In the genomic region with DNA sequence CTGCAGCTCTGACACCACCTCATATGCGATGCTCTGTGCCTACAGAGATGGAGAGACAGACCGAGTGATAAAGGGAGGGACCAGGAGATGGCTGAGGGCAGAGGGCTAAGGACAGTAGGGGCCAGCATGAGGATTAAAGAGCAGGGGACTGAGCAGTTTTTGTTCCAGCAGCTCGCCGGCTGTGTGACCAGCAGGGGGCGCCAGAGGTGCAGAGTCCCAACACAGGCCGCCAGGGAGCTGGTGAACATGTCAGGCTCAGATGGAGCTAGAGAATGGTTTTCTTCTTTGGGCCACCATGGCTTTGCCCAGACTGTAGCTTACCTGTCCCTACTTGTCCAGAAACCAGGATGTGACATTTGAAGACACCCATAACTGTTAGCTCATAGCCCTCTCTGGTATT, we compare ENCODE assay signal across 8 mouse cellular contexts. TPM values are rescaled to one million over a fixed set of nuclear protein-coding genes. Genes with fewer than 3 reads are reported as not detected.
DNase-seq lines count a peak whose midpoint lies in the region; ATAC-seq and TF ChIP-seq lines count a peak whose summit lies in the region.

No protein-coding gene starts in this region.

- ATAC-seq in forebrain, embryonic 15.5 days (replicated peaks): no peak
- no peak for ATAC-seq in forebrain, postnatal 0 days
- ATAC-seq in inflammation-experienced regulatory T-cells, adult 6 months: peak; percentile 19
- ATAC-seq in limb, embryonic 15.5 days (ENCODE audit: insufficient number of reproducible peaks, low FRiP score, low TSS enrichment, low read depth): no peak
- no peak for ATAC-seq in midbrain, postnatal 0 days (ENCODE audit: low FRiP score)

- H3K27me3 ChIP-seq in forebrain, embryonic 10.5 days (ENCODE audit: poor library complexity, severe bottlenecking): peaks cover 38% of the 10 kb centered on the region
- H3K27me3 ChIP-seq in forebrain, embryonic 15.5 days: no peaks in the 10 kb centered on the region
- no peaks in the 10 kb centered on the region for H3K27me3 ChIP-seq in forebrain, postnatal 0 days (ENCODE audit: insufficient read depth, low read length)
- H3K27me3 ChIP-seq in limb, embryonic 15.5 days: no peaks in the 10 kb centered on the region; the same call in 1 of the 2 replicates
- no peaks in the 10 kb centered on the region for H3K27me3 ChIP-seq in midbrain, postnatal 0 days (ENCODE audit: insufficient read depth, low read length)
- no peaks in the 10 kb centered on the region for H3K27me3 ChIP-seq in spleen, adult 2 months (ENCODE audit: control insufficient read depth, insufficient read depth, low read length)

- no peaks in the 10 kb centered on the region for H3K9me3 ChIP-seq in forebrain, embryonic 10.5 days
- H3K9me3 ChIP-seq in forebrain, embryonic 15.5 days: no peaks in the 10 kb centered on the region
- no peaks in the 10 kb centered on the region for H3K9me3 ChIP-seq in forebrain, postnatal 0 days (ENCODE audit: low read length)
- no peaks in the 10 kb centered on the region for H3K9me3 ChIP-seq in limb, embryonic 15.5 days
- no peaks in the 10 kb centered on the region for H3K9me3 ChIP-seq in midbrain, postnatal 0 days (ENCODE audit: low read length)

- no peak for TF ChIP-seq POLR2A in spleen, adult 2 months (IDR thresholded peaks at IDR 0.05; ENCODE audit: low read depth, low read length)

- H3K4me1 ChIP-seq in forebrain, embryonic 10.5 days: peaks cover 56% of the 10 kb centered on the region
- H3K4me1 ChIP-seq in forebrain, embryonic 15.5 days: peaks cover 12% of the 10 kb centered on the region
- no peaks in the 10 kb centered on the region for H3K4me1 ChIP-seq in forebrain, postnatal 0 days (ENCODE audit: insufficient read depth)
- peaks cover 24% of the 10 kb centered on the region for H3K4me1 ChIP-seq in limb, embryonic 15.5 days
- no peaks in the 10 kb centered on the region for H3K4me1 ChIP-seq in midbrain, postnatal 0 days (ENCODE audit: insufficient read depth, low read length)
- H3K4me1 ChIP-seq in spleen, adult 2 months (ENCODE audit: control insufficient read depth, insufficient read depth, insufficient read length): peaks cover 3% of the 10 kb centered on the region; the same call in 1 of the 2 replicates

- no peak overlapping the region for H3K4me3 ChIP-seq in forebrain, embryonic 10.5 days
- H3K4me3 ChIP-seq in forebrain, embryonic 15.5 days: no peak overlapping the region
- H3K4me3 ChIP-seq in forebrain, postnatal 0 days (ENCODE audit: low read depth, low read length): no peak overlapping the region
- no peak overlapping the region for H3K4me3 ChIP-seq in limb, embryonic 15.5 days
- no peak overlapping the region for H3K4me3 ChIP-seq in midbrain, postnatal 0 days (ENCODE audit: low read depth, low read length)
- no peak overlapping the region for H3K4me3 ChIP-seq in spleen, adult 2 months (ENCODE audit: extremely low read depth, insufficient read depth, insufficient read length)

- H3K36me3 ChIP-seq in forebrain, embryonic 10.5 days (replicated peaks): no peaks in the 10 kb centered on the region
- H3K36me3 ChIP-seq in forebrain, embryonic 15.5 days: no peaks in the 10 kb centered on the region
- H3K36me3 ChIP-seq in forebrain, postnatal 0 days (ENCODE audit: insufficient read depth): peaks cover 4% of the 10 kb centered on the region; the same call in 1 of the 2 replicates
- H3K36me3 ChIP-seq in limb, embryonic 15.5 days: no peaks in the 10 kb centered on the region
- H3K36me3 ChIP-seq in midbrain, postnatal 0 days (ENCODE audit: insufficient read depth, low read length): 0 out of 2 replicates have a peak, but pooled peaks cover 3% of the 10 kb centered on the region
- H3K36me3 ChIP-seq in spleen, adult 2 months (ENCODE audit: control insufficient read depth, insufficient read depth, low read length): no peaks in the 10 kb centered on the region

- 2% methylated on average over 6 of the region's 6 CpGs for WGBS in forebrain, embryonic 10.5 days
- WGBS in forebrain, embryonic 15.5 days: under 1% methylated on average over 6 of the region's 6 CpGs
- under 1% methylated on average over 6 of the region's 6 CpGs for WGBS in forebrain, postnatal 0 days
- WGBS in limb, embryonic 15.5 days: 2% methylated on average over 6 of the region's 6 CpGs
- 2% methylated on average over 6 of the region's 6 CpGs for WGBS in midbrain, postnatal 0 days
- WGBS in spleen, adult 2 months: 5% methylated on average over 6 of the region's 6 CpGs

- H3K9ac ChIP-seq in forebrain, embryonic 15.5 days (replicated peaks): no peak overlapping the region
- no peak overlapping the region for H3K9ac ChIP-seq in forebrain, postnatal 0 days
- H3K9ac ChIP-seq in limb, embryonic 15.5 days: 0 out of 2 replicates have a peak overlapping the region, but pooled peaks have one; percentile 14
- no peak overlapping the region for H3K9ac ChIP-seq in midbrain, postnatal 0 days (replicated peaks; ENCODE audit: low read length, poor library complexity, severe bottlenecking)

- H3K27ac ChIP-seq in forebrain, embryonic 10.5 days: peak overlapping the region; percentile 70
- H3K27ac ChIP-seq in forebrain, embryonic 15.5 days (replicated peaks): no peak overlapping the region
- no peak overlapping the region for H3K27ac ChIP-seq in forebrain, postnatal 0 days (ENCODE audit: low read depth, low read length)
- no peak overlapping the region for H3K27ac ChIP-seq in limb, embryonic 15.5 days
- no peak overlapping the region for H3K27ac ChIP-seq in midbrain, postnatal 0 days (ENCODE audit: low read depth, low read length)
- H3K27ac ChIP-seq in spleen, adult 2 months (ENCODE audit: insufficient read depth, low read length): 0 out of 2 replicates have a peak overlapping the region, but pooled peaks have one; percentile 19

- H3K4me2 ChIP-seq in forebrain, embryonic 15.5 days (replicated peaks): no peak overlapping the region
- H3K4me2 ChIP-seq in forebrain, postnatal 0 days (ENCODE audit: low read depth): no peak overlapping the region
- H3K4me2 ChIP-seq in limb, embryonic 15.5 days: no peak overlapping the region
- H3K4me2 ChIP-seq in midbrain, postnatal 0 days (ENCODE audit: low read depth, low read length, poor library complexity, severe bottlenecking): no peak overlapping the region

- peak; percentile 98 for TF ChIP-seq CTCF in forebrain, postnatal 0 days (IDR thresholded peaks at IDR 0.05; ENCODE audit: low read depth)
- TF ChIP-seq CTCF in midbrain, postnatal 0 days (IDR thresholded peaks at IDR 0.05): peak; percentile 95
- TF ChIP-seq CTCF in spleen, adult 2 months (IDR thresholded peaks at IDR 0.05; ENCODE audit: extremely low read depth, insufficient read depth, insufficient read length, insufficient replicate concordance): peak; percentile 99

- peak; percentile 95 for DNase-seq in forebrain, embryonic 10.5 days (ENCODE audit: extremely low spot score, low spot score)
- peak; percentile 75 for DNase-seq in c-Kit-positive CD71-negative TER-119-negative erythroid progenitor cells, embryonic 14.5 days (ENCODE audit: low read depth)
- DNase-seq in forebrain, postnatal 0 days: peak; percentile 90
- peak; percentile 81 for DNase-seq in midbrain, postnatal 0 days (ENCODE audit: low spot score)
- DNase-seq in spleen, adult 2 months (ENCODE audit: low read depth in 1 of 2, low spot score in 2 of 2): peak; percentile 65 to 88

RNA-seq across cellular contexts. Expression of a gene that starts 5.0 kb away (rescaled TPM):
- 4.8 and 5.7 TPM in 2 replicates for polyA plus RNA-seq in forebrain, embryonic 10.5 days (2016; fragmentation: Nextera tagmentation; extraction: Ambion mirVana)
- 9.0 and 9.6 TPM in 2 replicates for polyA plus RNA-seq in forebrain, embryonic 15.5 days (2015; fragmentation: Nextera tagmentation; extraction: Ambion mirVana)
- 15.4 and 25.9 TPM in 2 replicates for total RNA-seq in forebrain, postnatal 0 days (2014; rRNA removed)
- 5.6 and 7.1 TPM in 2 replicates for polyA plus RNA-seq in forebrain, postnatal 0 days (2015; fragmentation: Nextera tagmentation; extraction: Ambion mirVana)
- 1 to 10 TPM; 1.9 to 7.8 (median 3.7) TPM for polyA plus RNA-seq in inflammation-experienced regulatory T-cells, adult 6 months (2017; shearing (Covaris generic))
- polyA plus RNA-seq in limb, embryonic 15.5 days (2015; fragmentation: Nextera tagmentation; extraction: Ambion mirVana): 6.7 and 8.8 TPM in 2 replicates
- total RNA-seq in midbrain, postnatal 0 days (2014; rRNA removed): 13.6 TPM in 2 replicates
- 6.0 and 6.6 TPM in 2 replicates for polyA plus RNA-seq in midbrain, postnatal 0 days (2015; fragmentation: Nextera tagmentation; extraction: Ambion mirVana)
- 73.8 and 74.1 TPM in 2 replicates for polyA plus RNA-seq in spleen, adult 2 months (2012; rRNA removed)

RNA-seq across cellular contexts. Expression of a gene that starts 18.5 kb away (rescaled TPM):
- 4.7 and 5.9 TPM in 2 replicates for polyA plus RNA-seq in forebrain, embryonic 10.5 days (2016; fragmentation: Nextera tagmentation; extraction: Ambion mirVana)
- polyA plus RNA-seq in forebrain, embryonic 15.5 days (2015; fragmentation: Nextera tagmentation; extraction: Ambion mirVana): 12.4 and 14.3 TPM in 2 replicates
- 20.5 and 31.5 TPM in 2 replicates for total RNA-seq in forebrain, postnatal 0 days (2014; rRNA removed)
- 9.4 and 9.8 TPM in 2 replicates for polyA plus RNA-seq in forebrain, postnatal 0 days (2015; fragmentation: Nextera tagmentation; extraction: Ambion mirVana)
- not detected for polyA plus RNA-seq in inflammation-experienced regulatory T-cells, adult 6 months (2017; shearing (Covaris generic))
- 2.3 and 3.1 TPM in 2 replicates for polyA plus RNA-seq in limb, embryonic 15.5 days (2015; fragmentation: Nextera tagmentation; extraction: Ambion mirVana)
- total RNA-seq in midbrain, postnatal 0 days (2014; rRNA removed): 32.5 and 32.8 TPM in 2 replicates
- 10.0 and 10.3 TPM in 2 replicates for polyA plus RNA-seq in midbrain, postnatal 0 days (2015; fragmentation: Nextera tagmentation; extraction: Ambion mirVana)
- 0.65 and 1.1 TPM in 2 replicates for polyA plus RNA-seq in spleen, adult 2 months (2012; rRNA removed)

RNA-seq across cellular contexts. Expression of a gene that starts 29.2 kb away (rescaled TPM):
- polyA plus RNA-seq in forebrain, embryonic 10.5 days (2016; fragmentation: Nextera tagmentation; extraction: Ambion mirVana): 184 and 186 TPM in 2 replicates
- 160 and 166 TPM in 2 replicates for polyA plus RNA-seq in forebrain, embryonic 15.5 days (2015; fragmentation: Nextera tagmentation; extraction: Ambion mirVana)
- total RNA-seq in forebrain, postnatal 0 days (2014; rRNA removed): 34.7 and 59.9 TPM in 2 replicates
- 161 and 175 TPM in 2 replicates for polyA plus RNA-seq in forebrain, postnatal 0 days (2015; fragmentation: Nextera tagmentation; extraction: Ambion mirVana)
- 100 to 1,000 TPM in 1 of 3 experiments, 10 to 100 TPM in 2; 54.2 to 120 (median 63.1) TPM for polyA plus RNA-seq in inflammation-experienced regulatory T-cells, adult 6 months (2017; shearing (Covaris generic))
- 95.8 and 101 TPM in 2 replicates for polyA plus RNA-seq in limb, embryonic 15.5 days (2015; fragmentation: Nextera tagmentation; extraction: Ambion mirVana)
- total RNA-seq in midbrain, postnatal 0 days (2014; rRNA removed): 44.3 and 48.6 TPM in 2 replicates
- 159 and 163 TPM in 2 replicates for polyA plus RNA-seq in midbrain, postnatal 0 days (2015; fragmentation: Nextera tagmentation; extraction: Ambion mirVana)
- 26.5 and 34.9 TPM in 2 replicates for polyA plus RNA-seq in spleen, adult 2 months (2012; rRNA removed)

RNA-seq across cellular contexts. Expression of a gene that starts 36.3 kb away (rescaled TPM):
- 0.12 TPM in 1 of 2 replicates, not detected in the other for polyA plus RNA-seq in forebrain, embryonic 10.5 days (2016; fragmentation: Nextera tagmentation; extraction: Ambion mirVana)
- polyA plus RNA-seq in forebrain, embryonic 15.5 days (2015; fragmentation: Nextera tagmentation; extraction: Ambion mirVana): 0.08 and 0.18 TPM in 2 replicates
- 0.05 TPM in 1 of 2 replicates, not detected in the other for total RNA-seq in forebrain, postnatal 0 days (2014; rRNA removed)
- polyA plus RNA-seq in forebrain, postnatal 0 days (2015; fragmentation: Nextera tagmentation; extraction: Ambion mirVana): not detected in 2 replicates
- polyA plus RNA-seq in inflammation-experienced regulatory T-cells, adult 6 months (2017; shearing (Covaris generic)): 10 to 100 TPM; 13.8 to 38.5 (median 18.3) TPM
- polyA plus RNA-seq in limb, embryonic 15.5 days (2015; fragmentation: Nextera tagmentation; extraction: Ambion mirVana): 0.13 and 0.35 TPM in 2 replicates
- total RNA-seq in midbrain, postnatal 0 days (2014; rRNA removed): not detected in 2 replicates
- not detected in 2 replicates for polyA plus RNA-seq in midbrain, postnatal 0 days (2015; fragmentation: Nextera tagmentation; extraction: Ambion mirVana)
- 5.8 and 7.4 TPM in 2 replicates for polyA plus RNA-seq in spleen, adult 2 months (2012; rRNA removed)

RNA-seq across cellular contexts. Expression of a gene that starts 39.7 kb away (rescaled TPM):
- 12.0 and 14.9 TPM in 2 replicates for polyA plus RNA-seq in forebrain, embryonic 10.5 days (2016; fragmentation: Nextera tagmentation; extraction: Ambion mirVana)
- 24.6 and 25.0 TPM in 2 replicates for polyA plus RNA-seq in forebrain, embryonic 15.5 days (2015; fragmentation: Nextera tagmentation; extraction: Ambion mirVana)
- total RNA-seq in forebrain, postnatal 0 days (2014; rRNA removed): 26.2 and 60.0 TPM in 2 replicates
- polyA plus RNA-seq in forebrain, postnatal 0 days (2015; fragmentation: Nextera tagmentation; extraction: Ambion mirVana): 20.3 and 25.2 TPM in 2 replicates
- polyA plus RNA-seq in inflammation-experienced regulatory T-cells, adult 6 months (2017; shearing (Covaris generic)): 10 to 100 TPM; 14.8 to 20.5 (median 18.4) TPM
- 13.8 and 14.4 TPM in 2 replicates for polyA plus RNA-seq in limb, embryonic 15.5 days (2015; fragmentation: Nextera tagmentation; extraction: Ambion mirVana)
- total RNA-seq in midbrain, postnatal 0 days (2014; rRNA removed): 33.2 and 34.1 TPM in 2 replicates
- 20.2 and 24.0 TPM in 2 replicates for polyA plus RNA-seq in midbrain, postnatal 0 days (2015; fragmentation: Nextera tagmentation; extraction: Ambion mirVana)
- polyA plus RNA-seq in spleen, adult 2 months (2012; rRNA removed): 175 and 297 TPM in 2 replicates

Comparison
In these comparisons a context has a peak if more than half of its experiments do, and no peak if none do; other contexts are left out.
1. H3K27ac ChIP-seq: peak in forebrain, embryonic 10.5 days (single experiment) and spleen, adult 2 months (single experiment); none in forebrain, embryonic 15.5 days (single experiment), forebrain, postnatal 0 days (single experiment), limb, embryonic 15.5 days (single experiment) and midbrain, postnatal 0 days (single experiment).
2. Peak in every context shown above with its lines, with median percentiles within 50 percentile points of each other: DNase-seq and CTCF ChIP-seq.